In the genomic region with DNA sequence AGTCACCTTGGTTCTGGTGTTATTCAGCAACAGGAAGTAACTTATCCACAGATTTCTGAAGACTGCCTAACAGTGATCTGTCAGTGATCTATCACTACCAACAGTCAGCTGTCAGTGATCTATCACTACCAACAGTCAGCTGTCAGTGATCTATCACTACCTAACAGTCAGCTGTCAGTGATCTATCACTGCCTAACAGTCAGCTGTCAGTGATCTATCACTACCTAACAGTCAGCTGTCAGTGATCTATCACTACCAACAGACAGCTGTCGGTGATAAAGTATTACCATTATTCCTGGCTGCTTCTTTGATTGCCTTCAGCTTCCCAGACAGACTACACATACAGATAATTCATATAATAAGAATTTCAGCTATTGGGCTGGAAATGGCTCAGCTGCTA, we compare ENCODE assay signal across 26 mouse cellular contexts. TPM values are rescaled to one million over a fixed set of nuclear protein-coding genes. Genes with fewer than 3 reads are reported as not detected.
"Had no signal": no experiment of that assay in that cellular context is flagged by ENCODE, and none has a peak within 500 bp of the region (broad histone marks: within the 10 kb centered on the region; RNA-seq: fewer than 3 reads in every experiment).

No protein-coding gene starts in this region.

- H3K4me3 ChIP-seq: heart, adult 2 months; heart, embryonic 10.5 days; heart, embryonic 12.5 days; hindbrain, embryonic 10.5 days; hindbrain, embryonic 12.5 days; intestine, embryonic 15.5 days; layer of hippocampus, adult 2 months; left cerebral cortex, adult 2 months; limb, embryonic 13.5 days; limb, embryonic 15.5 days had no signal

- DNase-seq: gastrocnemius, postnatal 14 days; gastrocnemius, postnatal 36 days; heart, adult 2 months; heart, postnatal 10 days; heart, postnatal 4 days; kidney, adult 18-20 months; kidney, adult 8-10 months; kidney, postnatal 10 days; kidney, postnatal 25 days; kidney, postnatal 4 days; left cerebral cortex, postnatal 4 days had no signal

- H3K4me2 ChIP-seq: heart, embryonic 12.5 days; hindbrain, embryonic 12.5 days; hindbrain, embryonic 14.5 days; intestine, embryonic 15.5 days; limb, embryonic 13.5 days; limb, embryonic 15.5 days had no signal

- ATAC-seq: hindbrain, embryonic 16.5 days; inflammation-experienced regulatory T-cells, adult 6 months; intestine, embryonic 15.5 days; intestine, postnatal 0 days had no signal

- H3K27ac ChIP-seq: heart, adult 2 months; heart, embryonic 10.5 days; hindbrain, embryonic 10.5 days; hindbrain, embryonic 12.5 days; hindbrain, embryonic 14.5 days; intestine, embryonic 15.5 days; layer of hippocampus, adult 2 months; left cerebral cortex, adult 2 months; limb, embryonic 13.5 days; limb, embryonic 15.5 days had no signal

- H3K4me1 ChIP-seq: hindbrain, embryonic 10.5 days; hindbrain, embryonic 12.5 days; intestine, embryonic 15.5 days; limb, embryonic 13.5 days; limb, embryonic 15.5 days had no signal

- H3K36me3 ChIP-seq: heart, embryonic 10.5 days; heart, embryonic 12.5 days; hindbrain, embryonic 10.5 days; hindbrain, embryonic 12.5 days; intestine, embryonic 15.5 days; limb, embryonic 13.5 days; limb, embryonic 15.5 days had no signal

- H3K9me3 ChIP-seq: heart, embryonic 10.5 days; hindbrain, embryonic 12.5 days; intestine, embryonic 15.5 days; limb, embryonic 13.5 days; limb, embryonic 15.5 days had no signal

- H3K27me3 ChIP-seq: heart, embryonic 12.5 days; hindbrain, embryonic 12.5 days; intestine, embryonic 15.5 days; limb, embryonic 13.5 days; limb, embryonic 15.5 days had no signal

- H3K9ac ChIP-seq: heart, embryonic 12.5 days; hindbrain, embryonic 12.5 days; hindbrain, embryonic 14.5 days; intestine, embryonic 15.5 days; limb, embryonic 13.5 days; limb, embryonic 15.5 days had no signal

RNA-seq across cellular contexts. Expression of a gene that starts 19.2 kb away (rescaled TPM):
- total RNA-seq: gastrocnemius, adult 18-20 months; liver, adult 2 months had no signal
- polyA plus RNA-seq: inflammation-experienced regulatory T-cells, adult 6 months; liver, adult 2 months had no signal
